Mouse (Mus musculus) fibroblast of lung, adult 2 months (primary cell): ENCODE measurements around the gene Sh3rf1.

ENCODE experiments used
- DNase-seq: peaks from one replicate; pipeline ENCODE4 v3.0.0-alpha.2; 2011; ENCODE audit warnings: low read depth

Gene Sh3rf1

GRCm38 (mm10) chr8:61223283-61223682, 389 bp upstream of the Sh3rf1 start:
- no peak for DNase-seq

- no peak for DNase-seq
Measured at GRCm38 (mm10) chr8:61224380-61225092, 864 bp downstream of the Sh3rf1 start.

- no peak for DNase-seq
Measured at GRCm38 (mm10) chr8:61225581-61226395, 2.1 kb downstream of the Sh3rf1 start.

- DNase-seq, result no peak
Measured at GRCm38 (mm10) chr8:61226632-61227031, 3.0 kb downstream of the Sh3rf1 start.

- DNase-seq, result no peak
Measured at GRCm38 (mm10) chr8:61228678-61229077, 5.0 kb downstream of the Sh3rf1 start.

GRCm38 (mm10) chr8:61229511-61230195, 6.0 kb downstream of the Sh3rf1 start:
- no peak for DNase-seq

GRCm38 (mm10) chr8:61230881-61231755, 7.4 kb downstream of the Sh3rf1 start:
- DNase-seq, result no peak

GRCm38 (mm10) chr8:61235499-61235898, 11.8 kb downstream of the Sh3rf1 start:
- DNase-seq, result no peak

- DNase-seq, result no peak
Measured at GRCm38 (mm10) chr8:61236506-61237268, 13.0 kb downstream of the Sh3rf1 start.

GRCm38 (mm10) chr8:61239576-61239975, 15.9 kb downstream of the Sh3rf1 start:
- no peak for DNase-seq

- no peak for DNase-seq
Measured at GRCm38 (mm10) chr8:61241229-61241628, 17.6 kb downstream of the Sh3rf1 start.

GRCm38 (mm10) chr8:61242896-61243295, 19.2 kb downstream of the Sh3rf1 start:
- DNase-seq, result no peak

- no peak for DNase-seq
Measured at GRCm38 (mm10) chr8:61243491-61243890, 19.8 kb downstream of the Sh3rf1 start.

- DNase-seq, result no peak
Measured at GRCm38 (mm10) chr8:61244157-61244556, 20.5 kb downstream of the Sh3rf1 start.

- DNase-seq, result no peak
Measured at GRCm38 (mm10) chr8:61247270-61248025, 23.8 kb downstream of the Sh3rf1 start.

GRCm38 (mm10) chr8:61249511-61249910, 25.8 kb downstream of the Sh3rf1 start:
- no peak for DNase-seq

GRCm38 (mm10) chr8:61254196-61254595, 30.5 kb downstream of the Sh3rf1 start:
- peak; percentile 46 for DNase-seq

GRCm38 (mm10) chr8:61258828-61259227, 35.2 kb downstream of the Sh3rf1 start:
- no peak for DNase-seq

GRCm38 (mm10) chr8:61259526-61259925, 35.9 kb downstream of the Sh3rf1 start:
- DNase-seq, result no peak

GRCm38 (mm10) chr8:61260530-61260929, 36.9 kb downstream of the Sh3rf1 start:
- DNase-seq, result no peak
